Mouse (Mus musculus): ENCODE measurements around the gene Crispld2. TPM values are rescaled to one million over a fixed set of nuclear protein-coding genes. Genes with fewer than 3 reads are reported as not detected.

Crispld2 gene
- polyA plus RNA-seq (2015; fragmentation: Nextera tagmentation; extraction: Ambion mirVana): 3.4 and 4.7 TPM in 2 replicates

DNA sequence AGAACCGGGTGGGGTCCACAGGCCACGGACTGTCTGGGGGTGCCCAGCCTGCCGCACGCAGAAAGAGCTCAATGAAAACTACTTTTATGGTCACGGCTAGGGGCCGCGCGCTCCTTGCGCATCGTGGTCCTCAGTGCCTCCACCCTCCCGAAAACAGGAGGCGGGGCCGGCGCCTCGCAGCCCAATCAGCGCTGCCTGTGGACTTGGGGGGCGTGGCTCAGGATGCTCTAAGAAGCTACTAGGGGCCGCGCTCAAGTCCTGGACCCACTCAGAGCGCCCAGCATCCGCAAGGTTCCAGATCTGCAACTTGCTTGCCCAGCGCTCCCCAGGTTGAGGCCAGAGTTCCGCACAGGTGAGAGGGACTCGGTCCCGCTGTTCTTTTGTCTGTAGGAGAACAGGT is at the start of gene Crispld2:
Crispld2 (plus strand) TSS at position 190 of the 400 bp plus-strand sequence.
- peak; percentile 57; the same call in 1 of the 2 replicates for ATAC-seq (replicated peaks; ENCODE audit: insufficient number of reproducible peaks, insufficient read depth, low FRiP score, low read depth)
- no peaks in the 10 kb centered on the region for H3K9me3 ChIP-seq (replicated peaks)
- H3K36me3 ChIP-seq: no peaks in the 10 kb centered on the region
- WGBS: 1% methylated on average over 25 of the region's 25 CpGs
- peak within 1 kb of the TSS; percentile 33 for H3K4me3 ChIP-seq
- H3K27ac ChIP-seq: no peak within 1 kb of the TSS
- no peak within 1 kb of the TSS for H3K9ac ChIP-seq
- peaks cover 51% of the 10 kb centered on the region for H3K27me3 ChIP-seq
- H3K4me2 ChIP-seq: peak within 1 kb of the TSS; percentile 53
- peaks cover 21% of the 10 kb centered on the region for H3K4me1 ChIP-seq (replicated peaks)

DNA sequence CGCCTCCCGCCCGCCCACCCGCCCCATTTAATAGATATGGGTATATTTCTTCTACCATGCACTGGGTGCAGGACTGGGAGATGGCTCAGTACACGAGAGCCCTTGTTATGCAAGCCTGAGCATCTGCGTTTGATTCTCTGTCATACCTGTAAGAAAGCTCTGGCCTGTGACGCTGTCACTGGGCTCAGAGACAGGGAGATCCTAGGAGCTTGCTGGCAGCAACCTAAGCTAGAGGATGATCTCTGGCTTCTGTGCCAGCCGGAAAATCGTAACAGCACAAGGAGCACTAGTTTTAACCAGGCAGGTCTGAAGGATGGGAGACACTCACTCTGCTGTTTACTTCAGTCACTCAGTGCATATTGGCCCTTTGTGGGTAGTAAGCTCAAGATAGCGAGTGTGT is 48.6 kb upstream of the Crispld2 start:
- no peaks in the 10 kb centered on the region for H3K9me3 ChIP-seq (replicated peaks)
- H3K4me3 ChIP-seq: no peak overlapping the region
- no peak for ATAC-seq (replicated peaks; ENCODE audit: insufficient number of reproducible peaks, insufficient read depth, low FRiP score, low read depth)
- no peak overlapping the region for H3K9ac ChIP-seq
- 87% methylated on average over 10 of the region's 10 CpGs for WGBS
- H3K27me3 ChIP-seq: no peaks in the 10 kb centered on the region
- H3K4me1 ChIP-seq (replicated peaks): no peaks in the 10 kb centered on the region
- H3K4me2 ChIP-seq: no peak overlapping the region
- peaks cover 35% of the 10 kb centered on the region for H3K36me3 ChIP-seq
- H3K27ac ChIP-seq: no peak overlapping the region

DNA sequence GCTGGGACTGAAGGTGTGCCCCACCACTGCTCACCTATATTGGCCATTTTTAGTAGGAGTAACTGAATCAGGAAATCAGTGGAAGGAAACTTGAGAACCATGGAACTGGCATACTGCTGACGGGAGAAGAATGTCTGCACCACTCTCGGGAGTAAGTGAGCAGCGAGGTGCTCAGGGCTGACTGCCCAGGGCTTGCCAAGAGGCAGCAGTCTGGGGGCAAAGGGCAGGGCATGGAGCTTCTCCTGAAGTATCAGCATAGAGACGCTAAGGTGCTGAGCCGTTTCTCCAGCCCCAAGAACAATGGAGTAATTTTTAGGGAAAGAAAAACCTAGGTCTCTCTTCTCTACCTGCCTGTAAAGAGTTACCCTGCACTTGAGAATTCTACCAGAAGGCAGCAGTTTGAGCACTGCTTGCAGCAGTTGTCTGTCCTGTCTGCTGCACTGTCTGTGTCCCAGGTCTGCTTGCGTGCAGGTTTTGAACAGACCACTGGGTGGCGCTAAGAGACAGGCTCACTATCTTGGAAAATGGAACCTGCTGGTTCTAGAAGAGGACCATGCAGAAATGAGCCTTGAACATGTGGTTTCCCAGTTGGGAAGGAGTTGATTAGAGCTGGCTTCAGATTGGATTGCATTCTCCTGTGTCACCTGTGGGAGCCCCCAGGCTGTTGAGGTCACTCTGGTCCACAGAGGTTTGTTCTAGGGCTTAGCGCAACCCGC is 48.0 kb upstream of the Crispld2 start:
- H3K27ac ChIP-seq: no peak overlapping the region
- H3K9me3 ChIP-seq (replicated peaks): no peaks in the 10 kb centered on the region
- no peaks in the 10 kb centered on the region for H3K4me1 ChIP-seq (replicated peaks)
- no peak overlapping the region for H3K9ac ChIP-seq
- ATAC-seq (replicated peaks; ENCODE audit: insufficient number of reproducible peaks, insufficient read depth, low FRiP score, low read depth): no peak
- H3K4me3 ChIP-seq: no peak overlapping the region
- peaks cover 42% of the 10 kb centered on the region for H3K36me3 ChIP-seq
- H3K4me2 ChIP-seq: no peak overlapping the region
- no peaks in the 10 kb centered on the region for H3K27me3 ChIP-seq
- 69% methylated on average over 9 of the region's 9 CpGs for WGBS

DNA sequence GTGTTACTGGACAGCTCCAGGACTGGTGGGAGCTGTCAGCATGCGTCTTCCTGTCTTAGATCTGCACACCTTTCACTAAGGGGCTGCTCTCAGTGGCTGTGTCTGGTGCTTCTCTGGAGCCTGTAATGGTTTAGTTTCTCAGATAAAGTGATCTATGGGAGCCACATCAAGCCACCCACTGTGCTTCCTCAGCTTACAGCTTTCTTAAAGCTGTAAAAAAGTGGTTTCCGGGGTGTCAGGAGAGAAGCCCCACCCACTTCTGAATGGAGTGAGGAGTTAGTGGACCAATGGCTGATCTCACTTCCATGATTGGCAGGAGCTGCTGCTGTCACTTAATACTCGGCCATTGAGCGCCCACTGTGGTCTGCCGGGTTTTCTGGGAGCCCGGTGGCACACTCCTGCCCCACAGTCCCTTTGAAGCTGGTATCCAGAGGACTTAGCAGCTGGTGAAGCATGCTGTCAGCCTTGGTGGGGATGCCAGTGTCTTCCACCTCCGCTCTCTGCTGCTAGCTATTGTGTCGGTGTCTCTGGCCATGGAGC is 45.8 kb upstream of the Crispld2 start:
- H3K9ac ChIP-seq: no peak overlapping the region
- WGBS: 82% methylated on average over 8 of the region's 8 CpGs
- no peak overlapping the region for H3K27ac ChIP-seq
- no peak overlapping the region for H3K4me2 ChIP-seq
- peaks cover 50% of the 10 kb centered on the region for H3K36me3 ChIP-seq
- no peaks in the 10 kb centered on the region for H3K27me3 ChIP-seq
- no peaks in the 10 kb centered on the region for H3K9me3 ChIP-seq (replicated peaks)
- no peak for ATAC-seq (replicated peaks; ENCODE audit: insufficient number of reproducible peaks, insufficient read depth, low FRiP score, low read depth)
- H3K4me1 ChIP-seq (replicated peaks): no peaks in the 10 kb centered on the region
- no peak overlapping the region for H3K4me3 ChIP-seq

DNA sequence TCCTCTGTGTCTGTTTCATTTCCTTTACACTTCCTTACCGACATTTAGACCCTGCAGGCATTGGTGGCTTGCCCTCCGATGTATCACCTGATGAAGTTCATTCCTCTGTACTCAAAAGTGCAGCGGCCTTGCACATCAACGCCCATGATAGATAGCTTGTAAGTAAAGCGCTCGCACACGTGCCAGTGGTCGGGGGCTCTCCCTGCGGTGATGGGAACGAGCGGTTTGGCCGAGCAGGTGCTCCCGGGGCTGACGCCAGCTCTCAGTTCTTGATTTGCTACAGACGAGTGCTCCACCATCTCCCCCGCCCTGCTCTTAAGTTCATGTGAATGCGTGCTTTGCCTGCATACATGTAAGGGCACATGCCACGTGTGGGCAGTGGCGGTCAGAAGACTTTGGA is 44.6 kb upstream of the Crispld2 start:
- H3K4me3 ChIP-seq: no peak overlapping the region
- H3K9me3 ChIP-seq (replicated peaks): no peaks in the 10 kb centered on the region
- H3K36me3 ChIP-seq: peaks cover 50% of the 10 kb centered on the region
- WGBS: 76% methylated on average over 19 of the region's 19 CpGs
- H3K27ac ChIP-seq: no peak overlapping the region
- H3K4me2 ChIP-seq: no peak overlapping the region
- no peak for ATAC-seq (replicated peaks; ENCODE audit: insufficient number of reproducible peaks, insufficient read depth, low FRiP score, low read depth)
- H3K9ac ChIP-seq: no peak overlapping the region
- H3K4me1 ChIP-seq (replicated peaks): no peaks in the 10 kb centered on the region
- no peaks in the 10 kb centered on the region for H3K27me3 ChIP-seq

DNA sequence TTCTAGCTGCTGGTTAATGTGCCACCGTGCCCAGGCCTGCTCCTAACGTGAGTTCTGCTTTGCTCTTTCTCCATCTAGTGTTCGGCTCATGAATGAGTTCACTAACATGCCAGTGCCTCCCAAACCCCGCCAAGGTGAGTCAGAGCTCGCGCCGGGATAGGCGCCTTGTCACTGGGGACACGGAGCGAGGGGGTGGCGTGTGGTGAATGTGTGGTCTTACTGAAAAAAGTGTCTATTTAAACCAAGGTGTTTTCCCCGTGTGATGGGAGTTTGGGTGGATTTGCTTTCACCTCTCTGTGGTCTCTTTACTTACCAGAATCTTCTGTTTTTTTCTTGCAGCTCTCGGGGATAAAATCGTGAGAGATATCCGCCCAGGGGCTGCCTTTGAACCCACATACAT is 43.9 kb upstream of the Crispld2 start:
- Histone ChIP-seq H3K27me3 (no peaks in the 10 kb centered on the region), H3K4me1 (replicated peaks) (no peaks in the 10 kb centered on the region), H3K36me3 (peaks cover 54% of the 10 kb centered on the region), H3K27ac (no peak overlapping the region), H3K4me2 (no peak overlapping the region), H3K9ac (no peak overlapping the region), H3K9me3 (replicated peaks) (no peaks in the 10 kb centered on the region), H3K4me3 (no peak overlapping the region)
- no peak for ATAC-seq (replicated peaks; ENCODE audit: insufficient number of reproducible peaks, insufficient read depth, low FRiP score, low read depth)
- WGBS: 87% methylated on average over 15 of the region's 15 CpGs

DNA sequence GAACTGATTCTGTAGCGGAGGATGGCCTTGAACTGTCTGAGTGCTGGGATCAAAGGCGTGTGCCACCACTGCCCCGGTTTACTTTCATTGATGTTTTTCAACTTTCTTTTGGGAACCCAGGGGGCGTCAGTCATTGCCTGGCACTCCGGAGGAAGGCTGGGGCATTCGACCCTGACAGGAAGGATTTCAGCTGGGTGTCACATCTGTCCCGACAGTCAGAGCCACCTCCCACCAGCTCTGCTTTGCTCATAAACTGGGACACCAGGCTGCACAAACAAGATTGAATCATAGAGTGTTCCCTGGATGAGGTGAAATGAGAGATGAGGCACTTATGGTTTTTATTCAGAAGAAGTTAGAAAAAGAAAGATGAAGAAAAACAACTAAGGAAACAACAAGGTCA is 40.0 kb upstream of the Crispld2 start:
- Histone ChIP-seq H3K4me1 (replicated peaks) (no peaks in the 10 kb centered on the region), H3K27ac (no peak overlapping the region), H3K9me3 (replicated peaks) (no peaks in the 10 kb centered on the region), H3K4me2 (no peak overlapping the region), H3K4me3 (no peak overlapping the region), H3K36me3 (peaks cover 87% of the 10 kb centered on the region), H3K27me3 (no peaks in the 10 kb centered on the region), H3K9ac (no peak overlapping the region)
- ATAC-seq (replicated peaks; ENCODE audit: insufficient number of reproducible peaks, insufficient read depth, low FRiP score, low read depth): no peak
- 81% methylated on average over 7 of the region's 7 CpGs for WGBS

DNA sequence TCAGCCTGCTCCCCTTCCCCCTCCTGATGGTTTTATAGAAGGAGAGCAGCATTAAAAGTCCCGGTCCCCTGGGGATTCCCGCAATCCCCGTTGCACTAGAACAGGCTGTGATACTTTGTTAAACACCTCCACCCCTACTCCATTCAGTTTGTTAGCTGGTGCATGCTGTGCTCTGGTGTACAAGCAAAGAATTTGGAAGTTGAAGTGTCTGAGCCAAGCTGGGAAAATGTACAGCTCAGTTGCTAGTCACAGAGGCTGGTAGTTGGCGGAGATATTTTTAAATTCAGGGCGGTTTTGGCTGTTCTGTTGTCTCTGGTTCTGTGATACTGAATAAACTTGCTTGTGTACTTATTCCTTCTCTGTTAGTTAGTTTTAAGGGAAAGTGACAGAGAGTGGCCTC is 39.5 kb upstream of the Crispld2 start:
- no peak overlapping the region for H3K27ac ChIP-seq
- H3K9me3 ChIP-seq (replicated peaks): no peaks in the 10 kb centered on the region
- WGBS: 83% methylated on average over 5 of the region's 5 CpGs
- no peaks in the 10 kb centered on the region for H3K4me1 ChIP-seq (replicated peaks)
- no peak overlapping the region for H3K4me3 ChIP-seq
- no peak for ATAC-seq (replicated peaks; ENCODE audit: insufficient number of reproducible peaks, insufficient read depth, low FRiP score, low read depth)
- H3K36me3 ChIP-seq: peaks cover 89% of the 10 kb centered on the region
- H3K9ac ChIP-seq: no peak overlapping the region
- no peaks in the 10 kb centered on the region for H3K27me3 ChIP-seq
- H3K4me2 ChIP-seq: no peak overlapping the region

DNA sequence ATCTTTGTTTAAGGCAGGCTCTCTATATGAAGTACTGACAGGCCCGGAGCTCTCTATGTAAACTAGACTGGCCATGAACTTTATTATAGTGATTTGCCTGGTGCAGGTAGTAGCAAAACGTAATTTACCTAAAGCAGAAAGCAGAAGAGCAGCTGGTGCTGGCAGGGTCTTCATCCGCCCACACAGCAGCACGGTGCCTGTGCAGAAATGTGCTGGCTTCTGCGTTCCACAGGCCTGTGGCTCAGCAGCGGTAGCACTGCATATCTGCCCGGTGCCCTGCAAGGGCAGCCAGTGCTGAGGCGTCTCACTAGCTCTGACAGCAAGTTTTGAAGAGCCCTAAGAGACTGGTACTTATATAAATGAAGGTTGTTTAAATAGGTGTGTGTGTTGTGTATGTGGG is 36.9 kb upstream of the Crispld2 start:
- Histone ChIP-seq H3K4me1 (replicated peaks) (no peaks in the 10 kb centered on the region), H3K9ac (no peak overlapping the region), H3K36me3 (peaks cover 77% of the 10 kb centered on the region), H3K4me2 (no peak overlapping the region), H3K27ac (no peak overlapping the region), H3K4me3 (no peak overlapping the region), H3K9me3 (replicated peaks) (no peaks in the 10 kb centered on the region), H3K27me3 (no peaks in the 10 kb centered on the region)
- 93% methylated on average over 8 of the region's 8 CpGs for WGBS
- no peak for ATAC-seq (replicated peaks; ENCODE audit: insufficient number of reproducible peaks, insufficient read depth, low FRiP score, low read depth)

DNA sequence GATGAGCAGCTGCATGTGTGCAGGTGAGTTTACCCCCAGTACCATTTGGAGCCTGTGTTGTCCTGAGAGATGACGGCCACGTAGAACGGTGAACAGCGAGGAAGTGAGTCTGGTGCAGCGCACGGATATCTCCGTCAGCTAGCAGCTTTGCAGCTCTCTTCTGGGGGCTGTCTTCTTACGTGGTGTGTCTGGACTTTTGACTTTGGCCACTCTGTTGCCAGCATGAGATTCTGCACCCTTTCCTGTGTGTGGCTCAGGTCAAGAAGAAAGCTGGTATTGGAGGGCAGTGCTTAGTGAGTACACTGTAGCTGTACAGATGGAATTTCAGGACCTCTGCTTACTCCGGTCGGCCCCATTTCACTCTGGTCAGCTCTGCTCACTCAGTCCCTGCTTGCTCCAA is 34.2 kb upstream of the Crispld2 start:
- no peak overlapping the region for H3K4me2 ChIP-seq
- ATAC-seq (replicated peaks; ENCODE audit: insufficient number of reproducible peaks, insufficient read depth, low FRiP score, low read depth): no peak
- no peak overlapping the region for H3K9ac ChIP-seq
- no peaks in the 10 kb centered on the region for H3K27me3 ChIP-seq
- 90% methylated on average over 10 of the region's 10 CpGs for WGBS
- H3K36me3 ChIP-seq: peaks cover 50% of the 10 kb centered on the region
- 0 out of 2 replicates have a peak, but pooled peaks cover 5% of the 10 kb centered on the region for H3K4me1 ChIP-seq (replicated peaks)
- no peak overlapping the region for H3K27ac ChIP-seq
- no peaks in the 10 kb centered on the region for H3K9me3 ChIP-seq (replicated peaks)
- H3K4me3 ChIP-seq: no peak overlapping the region

DNA sequence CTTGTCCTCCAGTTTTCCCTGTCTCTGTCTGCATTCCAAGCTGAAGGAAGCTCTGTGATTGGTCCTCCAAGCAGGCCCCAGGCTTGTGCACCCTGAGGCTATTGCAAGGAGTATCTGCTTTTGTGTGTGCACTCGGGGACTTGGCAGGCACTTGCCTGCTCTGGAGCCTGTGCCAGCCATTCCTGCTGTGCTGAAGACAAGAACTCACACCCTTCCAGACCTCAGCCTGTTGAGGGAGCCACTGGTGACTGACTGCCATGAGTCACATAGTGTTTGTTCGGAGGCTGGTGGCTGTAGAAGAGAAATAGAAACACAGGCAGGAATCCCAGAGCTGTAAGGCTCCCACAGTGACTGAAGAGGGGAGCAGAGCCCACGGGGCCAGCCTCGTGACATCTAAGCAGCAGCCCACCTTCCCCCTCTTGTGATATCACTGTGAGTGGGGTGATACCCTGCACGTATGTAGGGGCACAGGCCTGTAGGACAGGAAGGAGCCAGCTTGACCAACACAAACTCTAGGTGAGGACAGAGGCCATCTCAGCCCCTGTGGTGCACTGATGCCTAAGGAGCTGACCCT is 31.6 kb upstream of the Crispld2 start:
- Histone ChIP-seq H3K27me3 (no peaks in the 10 kb centered on the region), H3K4me1 (replicated peaks) (0 out of 2 replicates have a peak, but pooled peaks cover 5% of the 10 kb centered on the region), H3K4me3 (no peak overlapping the region), H3K27ac (peak overlapping the region; percentile 44), H3K4me2 (no peak overlapping the region), H3K9me3 (replicated peaks) (no peaks in the 10 kb centered on the region), H3K36me3 (peaks cover 25% of the 10 kb centered on the region), H3K9ac (no peak overlapping the region)
- no peak for ATAC-seq (replicated peaks; ENCODE audit: insufficient number of reproducible peaks, insufficient read depth, low FRiP score, low read depth)
- WGBS: 39% methylated on average over 5 of the region's 5 CpGs

Measured in heart, embryonic 15.5 days (tissue).